Mouse (Mus musculus) erythroblast, embryonic 14.5 days (primary cell): ENCODE measurements around the gene Lrig2. TPM values are rescaled to one million over a fixed set of nuclear protein-coding genes. Genes with fewer than 3 reads are reported as not detected.

Experiments
- H3K27me3 ChIP-seq: 2 replicates; pipeline ENCODE4 v1.6.1; 2012; ENCODE audit warnings: inconsistent platforms; ENCODE audit not compliant: control insufficient read depth
- H3K36me3 ChIP-seq: 2 replicates; pipeline ENCODE4 v1.6.1; 2012; ENCODE audit warnings: mild to moderate bottlenecking, inconsistent platforms; ENCODE audit not compliant: control insufficient read depth
- H3K4me1 ChIP-seq: 2 replicates; pipeline ENCODE4 v1.6.1; 2012; ENCODE audit warnings: inconsistent platforms; ENCODE audit not compliant: control insufficient read depth
- H3K4me3 ChIP-seq: replicated peaks from 2 replicates; pipeline ENCODE3; 2012; ENCODE audit warnings: moderate library complexity, mild to moderate bottlenecking, inconsistent platforms
- H3K9me3 ChIP-seq: 2 replicates; pipeline ENCODE4 v1.6.1; 2012; ENCODE audit warnings: low read length, inconsistent platforms, mixed read lengths; ENCODE audit not compliant: control insufficient read depth
- GATA1 ChIP-seq: IDR thresholded peaks from 2 replicates; pipeline ENCODE4 v1.6.1; 2012; ENCODE audit warnings: low read length, inconsistent platforms, mixed read lengths
- TAL1 ChIP-seq: IDR thresholded peaks from 3 replicates; pipeline ENCODE4 v1.6.1; 2012; ENCODE audit warnings: low read length, inconsistent platforms, mixed read lengths
- polyA plus RNA-seq: library from polyadenylated mRNA; stranded (reverse); fragments of >175 nt; gene quantifications from 2 replicates; pipeline ENCODE4 v1.2.3, GENCODE M21; 2012

Gene Lrig2
- polyA plus RNA-seq, 1 experiment = 0.19 TPM

GRCm38 (mm10) chr3:104517161-104517560 lies 5.4 kb upstream of the Lrig2 start:
- Histone ChIP-seq H3K27me3 (no peaks in the 10 kb centered on the region), H3K9me3 (no peaks in the 10 kb centered on the region; the same call in 1 of the 2 replicates), H3K4me1 (peaks cover 13% of the 10 kb centered on the region), H3K4me3 (no peak overlapping the region), H3K36me3 (no peaks in the 10 kb centered on the region)
- TF ChIP-seq TAL1 (no peak), GATA1 (no peak)

GRCm38 (mm10) chr3:104514510-104514909 lies 2.8 kb upstream of the Lrig2 start:
- Histone ChIP-seq H3K27me3 (no peaks in the 10 kb centered on the region), H3K9me3 (no peaks in the 10 kb centered on the region; the same call in 1 of the 2 replicates), H3K4me1 (peaks cover 32% of the 10 kb centered on the region), H3K4me3 (no peak overlapping the region), H3K36me3 (no peaks in the 10 kb centered on the region)
- TF ChIP-seq TAL1 = no peak
- no peak for TF ChIP-seq GATA1

GRCm38 (mm10) chr3:104512424-104512748 lies 668 bp upstream of the Lrig2 start:
- Histone ChIP-seq H3K27me3 (no peaks in the 10 kb centered on the region), H3K4me1 (peaks cover 39% of the 10 kb centered on the region), H3K9me3 (no peaks in the 10 kb centered on the region; the same call in 1 of the 2 replicates), H3K4me3 (peak overlapping the region; percentile 97), H3K36me3 (no peaks in the 10 kb centered on the region)
- no peak for TF ChIP-seq GATA1

GRCm38 (mm10) chr3:104510771-104511429 lies 818 bp downstream of the Lrig2 start:
- no peaks in the 10 kb centered on the region for H3K9me3 ChIP-seq
- TF ChIP-seq TAL1 (no peak), GATA1 (no peak)
- H3K4me3 ChIP-seq = peak overlapping the region; percentile 97
- no peaks in the 10 kb centered on the region for H3K36me3 ChIP-seq
- H3K27me3 ChIP-seq = no peaks in the 10 kb centered on the region
- H3K4me1 ChIP-seq = peaks cover 39% of the 10 kb centered on the region

- H3K9me3 ChIP-seq = no peaks in the 10 kb centered on the region
- no peaks in the 10 kb centered on the region; the same call in 1 of the 2 replicates for H3K4me1 ChIP-seq
- no peak for TF ChIP-seq GATA1
- TF ChIP-seq TAL1 = no peak
- peaks cover under 1% of the 10 kb centered on the region for H3K36me3 ChIP-seq
- no peak overlapping the region for H3K4me3 ChIP-seq
- no peaks in the 10 kb centered on the region for H3K27me3 ChIP-seq
These were observed 10.1 kb downstream of the Lrig2 start for GRCm38 (mm10) chr3:104501648-104502047.

- peaks cover 7% of the 10 kb centered on the region for H3K36me3 ChIP-seq
- TF ChIP-seq GATA1 (no peak), TAL1 (no peak)
- no peaks in the 10 kb centered on the region for H3K9me3 ChIP-seq
- H3K4me1 ChIP-seq = no peaks in the 10 kb centered on the region; the same call in 1 of the 2 replicates
- H3K4me3 ChIP-seq = no peak overlapping the region
- no peaks in the 10 kb centered on the region for H3K27me3 ChIP-seq
These were observed 10.8 kb downstream of the Lrig2 start for GRCm38 (mm10) chr3:104500881-104501280.

- Histone ChIP-seq H3K4me3 (no peak overlapping the region), H3K9me3 (no peaks in the 10 kb centered on the region), H3K27me3 (no peaks in the 10 kb centered on the region), H3K4me1 (no peaks in the 10 kb centered on the region), H3K36me3 (peaks cover 32% of the 10 kb centered on the region)
- no peak for TF ChIP-seq GATA1
- no peak for TF ChIP-seq TAL1
These were observed 15.5 kb downstream of the Lrig2 start for GRCm38 (mm10) chr3:104496176-104496575.

GRCm38 (mm10) chr3:104480946-104481719 lies 30.6 kb downstream of the Lrig2 start:
- Histone ChIP-seq H3K4me3 (no peak overlapping the region), H3K27me3 (no peaks in the 10 kb centered on the region), H3K9me3 (no peaks in the 10 kb centered on the region), H3K36me3 (peaks cover 15% of the 10 kb centered on the region), H3K4me1 (no peaks in the 10 kb centered on the region)
- no peak for TF ChIP-seq GATA1
- TF ChIP-seq TAL1 = no peak

- no peak overlapping the region for H3K4me3 ChIP-seq
- no peaks in the 10 kb centered on the region for H3K9me3 ChIP-seq
- TF ChIP-seq TAL1 (no peak), GATA1 (no peak)
- no peaks in the 10 kb centered on the region for H3K27me3 ChIP-seq
- no peaks in the 10 kb centered on the region for H3K4me1 ChIP-seq
- H3K36me3 ChIP-seq = peaks cover 17% of the 10 kb centered on the region
These were observed 33.7 kb downstream of the Lrig2 start for GRCm38 (mm10) chr3:104478056-104478455.
